Mouse (Mus musculus) stomach, embryonic 15.5 days (tissue): ENCODE measurements around the gene Maml1. TPM values are rescaled to one million over a fixed set of nuclear protein-coding genes. Genes with fewer than 3 reads are reported as not detected.
A peak's percentile ranks its signal among the peaks of the same experiment; 100 is the strongest.

ENCODE experiments used
- ATAC-seq: fragments of 200-750 bp; cut with Nextera tagmentation; 2 replicates; pipeline ENCODE4 v1.8.0; 2017; ENCODE audit warnings: low read depth, moderate number of reproducible peaks, moderate TSS enrichment; ENCODE audit not compliant: insufficient read depth, low FRiP score
- H3K27ac ChIP-seq: fragments of 300-500 bp; sonication (generic); 2 replicates; pipeline ENCODE4 v1.5.1; 2015; ENCODE audit warnings: mild to moderate bottlenecking, inconsistent platforms
- H3K27me3 ChIP-seq: fragments of 300-500 bp; sonication (generic); replicated peaks from 2 replicates; pipeline ENCODE4 v1.6.1; 2015; ENCODE audit warnings: inconsistent platforms
- H3K36me3 ChIP-seq: fragments of 300-500 bp; sonication (generic); 2 replicates; pipeline ENCODE4 v1.6.1; 2015; ENCODE audit warnings: inconsistent platforms
- H3K4me1 ChIP-seq: fragments of 300-500 bp; sonication (generic); 2 replicates; pipeline ENCODE4 v1.6.1; 2015; ENCODE audit warnings: inconsistent platforms
- H3K4me2 ChIP-seq: fragments of 300-500 bp; sonication (generic); 2 replicates; pipeline ENCODE4 v1.6.1; 2015; ENCODE audit warnings: mild to moderate bottlenecking, inconsistent platforms
- H3K4me3 ChIP-seq: fragments of 300-500 bp; sonication (generic); replicated peaks from 2 replicates; pipeline ENCODE4 v1.5.1; 2015; ENCODE audit warnings: inconsistent platforms
- H3K9ac ChIP-seq: fragments of 300-500 bp; sonication (generic); 2 replicates; pipeline ENCODE4 v1.6.1; 2015; ENCODE audit warnings: inconsistent platforms
- H3K9me3 ChIP-seq: fragments of 300-500 bp; sonication (generic); 2 replicates; pipeline ENCODE4 v1.6.1; 2016; ENCODE audit warnings: inconsistent platforms
- WGBS: fragments of 180-500 bp; shearing (Covaris S2); methylation state at CpG from one replicate; pipeline ENCODE4 v1.1.7; 2015; 5-methylcytosine and 5-hydroxymethylcytosine counted together
- polyA plus RNA-seq: library from polyadenylated mRNA; unstranded; fragments of >200 nt; fragmentation: Nextera tagmentation; extraction: Ambion mirVana; gene quantifications from 2 replicates; pipeline ENCODE4 v1.2.1, GENCODE M21; 2015

Gene Maml1
- polyA plus RNA-seq, 1 experiment from 2014 or later, result 5.0 TPM

DNA sequence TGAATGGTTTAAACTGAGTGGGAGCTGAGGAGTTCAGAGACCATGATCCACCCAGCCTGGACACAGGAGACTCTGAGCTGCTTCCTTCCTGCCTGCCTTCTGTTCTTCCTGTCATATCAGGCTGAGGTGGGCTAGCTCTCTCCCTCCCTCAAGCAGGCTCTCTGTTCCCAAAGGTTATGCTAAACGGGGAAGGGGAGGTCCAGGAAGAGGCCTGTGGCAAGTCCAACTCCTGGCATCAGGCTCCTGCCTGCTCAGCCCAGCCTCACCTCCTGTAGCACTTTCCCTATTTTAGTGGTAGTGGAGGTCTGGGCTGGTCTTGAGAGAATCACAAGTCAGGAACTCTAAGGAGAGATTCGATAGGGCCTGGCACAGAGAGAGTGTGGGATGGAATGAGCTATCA, 65.7 kb downstream of the Maml1 start:
- peak overlapping the region; percentile 94 for H3K4me2 ChIP-seq
- no peaks in the 10 kb centered on the region for H3K27me3 ChIP-seq
- no peak for ATAC-seq
- no peaks in the 10 kb centered on the region for H3K36me3 ChIP-seq
- peak overlapping the region; percentile 86 for H3K4me3 ChIP-seq
- 49% methylated on average over 2 of the region's 2 CpGs for WGBS
- peak overlapping the region; percentile 88; the same call in 1 of the 2 replicates for H3K9ac ChIP-seq
- no peaks in the 10 kb centered on the region for H3K9me3 ChIP-seq
- peaks cover 45% of the 10 kb centered on the region for H3K4me1 ChIP-seq
- H3K27ac ChIP-seq, result peak overlapping the region; percentile 86

DNA sequence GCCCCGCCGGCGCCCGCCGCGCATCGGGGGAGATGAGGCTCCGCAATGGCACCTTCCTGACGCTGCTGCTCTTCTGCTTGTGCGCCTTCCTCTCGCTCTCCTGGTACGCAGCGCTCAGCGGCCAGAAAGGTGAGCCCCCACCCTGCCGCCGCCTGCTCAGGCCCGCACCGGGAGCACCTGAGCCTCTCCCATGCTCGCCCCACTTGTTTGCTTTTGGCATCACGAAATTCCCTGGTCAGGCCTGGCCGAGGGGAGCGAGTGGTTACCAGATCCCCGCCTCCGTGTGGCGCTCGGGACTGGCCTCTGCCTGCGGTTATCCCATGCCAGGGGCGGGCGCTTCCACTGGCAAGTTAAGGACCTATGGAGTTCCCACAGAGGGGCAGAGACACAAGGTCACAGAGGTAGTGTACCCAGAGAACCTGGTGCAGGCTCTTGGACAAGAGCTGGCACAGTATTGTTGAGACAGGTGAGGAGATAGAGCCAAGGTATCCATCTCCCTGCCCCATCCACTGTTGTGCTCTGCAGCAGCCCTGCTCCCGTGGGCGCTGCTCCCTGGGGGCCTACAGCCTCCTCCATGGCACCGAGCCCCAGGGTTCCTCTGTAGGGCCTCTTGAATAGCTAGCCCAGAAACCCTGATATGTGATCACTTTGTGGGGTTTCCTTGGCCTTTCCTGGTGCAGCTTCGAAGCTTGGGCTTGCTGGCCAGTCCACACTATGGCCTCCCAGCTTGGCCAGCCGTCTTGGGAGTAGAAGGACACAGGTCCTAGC, 66.3 kb downstream of the Maml1 start:
- WGBS, result 2% methylated on average over 34 of the region's 34 CpGs
- Histone ChIP-seq H3K4me1 (peaks cover 42% of the 10 kb centered on the region), H3K4me3 (peak overlapping the region; percentile 86), H3K27ac (peak overlapping the region; percentile 86), H3K4me2 (peak overlapping the region; percentile 94), H3K27me3 (no peaks in the 10 kb centered on the region), H3K36me3 (no peaks in the 10 kb centered on the region), H3K9me3 (no peaks in the 10 kb centered on the region), H3K9ac (peak overlapping the region; percentile 88)
- peak; percentile 41; the same call in 1 of the 2 replicates for ATAC-seq

DNA sequence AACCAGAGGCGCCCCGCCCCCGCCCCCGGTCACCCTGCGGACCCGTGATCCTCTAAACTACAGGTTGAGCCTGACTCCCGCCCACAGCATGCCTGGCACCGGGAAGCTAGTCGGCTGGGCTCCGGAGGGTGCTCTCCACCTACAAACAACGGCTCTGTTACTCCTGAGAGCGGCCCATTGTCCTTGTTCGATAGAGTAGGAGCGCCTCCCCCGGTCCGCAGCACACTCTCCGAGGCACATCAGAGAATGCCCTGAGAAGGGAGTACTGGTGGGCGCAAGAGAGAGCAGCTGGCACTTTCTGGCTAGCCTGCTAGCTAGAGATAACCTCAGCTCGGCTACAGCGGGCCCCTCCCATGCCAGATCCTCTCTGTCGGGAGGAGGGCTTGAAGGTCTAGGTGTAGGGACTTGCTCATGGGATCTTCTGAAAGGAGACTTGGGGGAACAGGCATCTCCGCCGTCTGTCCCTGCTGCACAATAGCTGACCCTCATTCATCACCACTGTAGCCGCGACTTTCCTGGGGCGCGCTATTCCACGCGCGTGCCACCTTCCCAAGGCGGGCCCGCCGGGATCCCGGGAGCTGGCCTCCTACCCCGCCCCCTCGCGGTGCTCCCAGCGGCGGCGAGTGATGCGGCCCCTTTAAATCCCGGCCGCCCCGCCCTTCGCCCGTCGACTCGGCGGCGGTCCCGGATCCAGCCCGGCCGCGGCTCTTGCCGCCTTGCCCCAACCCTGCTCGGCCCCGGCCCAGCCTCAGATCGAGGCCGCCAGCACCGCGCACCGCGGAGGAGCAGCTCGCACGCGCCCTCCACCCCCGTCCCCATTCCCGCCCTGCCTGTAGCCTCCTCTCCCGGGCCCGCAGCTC, 67.2 kb downstream of the Maml1 start:
- Histone ChIP-seq H3K9me3 (no peaks in the 10 kb centered on the region), H3K36me3 (no peaks in the 10 kb centered on the region), H3K27ac (peak overlapping the region; percentile 86), H3K9ac (peak overlapping the region; percentile 88), H3K27me3 (no peaks in the 10 kb centered on the region), H3K4me3 (peak overlapping the region; percentile 86), H3K4me1 (peaks cover 34% of the 10 kb centered on the region), H3K4me2 (peak overlapping the region; percentile 94)
- ATAC-seq, result peak; percentile 86
- WGBS, result under 1% methylated on average over 69 of the region's 70 CpGs

DNA sequence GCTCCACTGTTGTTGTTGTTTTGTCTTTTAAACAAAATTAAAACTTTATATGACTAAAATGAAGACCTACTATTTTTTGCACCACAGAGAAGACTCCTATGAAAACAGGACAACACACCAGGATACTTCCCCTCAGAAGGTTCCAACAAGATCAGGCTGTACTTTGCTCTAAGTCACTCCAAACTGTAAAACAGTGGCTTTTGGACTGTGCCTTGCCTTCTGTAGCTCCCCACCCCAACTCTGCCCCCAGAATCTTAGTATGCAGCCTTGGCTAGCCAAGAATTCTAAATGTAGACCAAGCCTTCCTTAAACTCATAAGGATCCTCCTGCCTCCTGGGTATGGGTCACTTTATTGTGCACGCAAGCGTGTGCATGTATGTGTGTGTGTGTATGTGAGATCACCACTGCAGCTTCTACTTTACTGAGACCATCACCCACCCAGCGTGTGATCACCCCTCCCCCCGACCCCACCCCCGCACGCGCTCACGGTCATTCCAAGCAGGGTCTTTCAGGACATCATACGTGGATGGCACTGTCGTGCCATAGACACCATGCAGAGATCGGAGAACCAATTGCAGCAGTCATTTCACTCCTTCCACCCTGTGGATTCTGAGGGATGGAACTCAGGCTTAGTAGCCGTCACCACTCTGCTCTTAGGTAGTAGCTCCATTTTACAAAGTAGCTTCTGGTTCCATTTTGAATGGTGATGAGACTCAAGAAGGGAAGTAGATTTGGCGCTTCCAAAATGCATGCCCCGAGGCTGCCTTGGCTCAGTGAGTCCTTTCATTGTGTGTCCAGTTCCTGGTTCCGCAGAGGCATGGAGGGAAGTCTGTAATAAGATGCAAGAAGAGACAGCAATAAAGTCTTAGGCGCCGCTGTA, 68.1 kb downstream of the Maml1 start:
- WGBS, result 7% methylated on average over 17 of the region's 17 CpGs

DNA sequence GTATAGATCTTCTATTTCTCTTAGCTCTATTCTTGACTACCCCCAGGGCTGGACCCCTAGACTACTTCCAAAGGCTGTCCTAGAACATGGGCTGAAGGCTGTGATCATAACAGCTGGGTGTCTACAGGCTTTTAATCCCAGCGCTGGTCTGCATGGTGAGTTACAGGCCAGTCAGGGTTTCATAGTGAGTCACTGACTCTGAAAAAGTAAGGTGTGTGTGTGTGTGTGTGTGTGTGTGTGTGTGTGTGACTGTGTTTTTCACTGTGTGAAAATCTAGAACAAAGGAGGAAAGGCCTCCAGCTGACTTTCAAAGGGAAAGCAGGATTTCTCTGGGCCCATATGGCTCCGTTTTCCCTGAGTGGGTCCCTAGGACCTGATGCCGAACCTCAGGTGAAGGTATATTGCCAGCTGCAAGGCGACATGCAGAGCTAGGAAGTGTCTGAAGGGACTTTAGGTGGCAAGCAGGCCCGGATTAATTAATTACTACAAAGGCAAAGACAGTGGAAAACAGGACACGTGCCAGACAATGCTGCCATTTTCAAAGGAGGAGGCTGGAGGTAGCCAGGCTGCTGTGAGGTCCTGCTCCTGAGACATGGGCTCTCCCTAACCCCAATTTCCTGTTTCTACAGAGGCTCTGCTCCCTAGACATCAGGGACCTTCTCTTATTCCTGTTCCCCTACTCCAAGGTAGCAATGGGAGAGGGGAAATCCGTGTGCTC, 69.4 kb downstream of the Maml1 start:
- no peak overlapping the region for H3K4me2 ChIP-seq
- H3K4me3 ChIP-seq, result no peak overlapping the region
- H3K27ac ChIP-seq, result no peak overlapping the region
- H3K9ac ChIP-seq, result no peak overlapping the region
- ATAC-seq, result no peak
- peaks cover 20% of the 10 kb centered on the region for H3K4me1 ChIP-seq
- no peaks in the 10 kb centered on the region for H3K27me3 ChIP-seq
- 63% methylated on average over 7 of the region's 7 CpGs for WGBS
- H3K9me3 ChIP-seq, result no peaks in the 10 kb centered on the region
- no peaks in the 10 kb centered on the region for H3K36me3 ChIP-seq

More for the DNA sequence above, 68.1 kb downstream of the Maml1 start:
- Histone ChIP-seq H3K27ac (peak overlapping the region; percentile 86), H3K36me3 (no peaks in the 10 kb centered on the region), H3K9me3 (no peaks in the 10 kb centered on the region), H3K9ac (peak overlapping the region; percentile 88), H3K4me2 (peak overlapping the region; percentile 94), H3K4me3 (peak overlapping the region; percentile 86), H3K4me1 (peaks cover 27% of the 10 kb centered on the region), H3K27me3 (no peaks in the 10 kb centered on the region)
- no peak for ATAC-seq

DNA sequence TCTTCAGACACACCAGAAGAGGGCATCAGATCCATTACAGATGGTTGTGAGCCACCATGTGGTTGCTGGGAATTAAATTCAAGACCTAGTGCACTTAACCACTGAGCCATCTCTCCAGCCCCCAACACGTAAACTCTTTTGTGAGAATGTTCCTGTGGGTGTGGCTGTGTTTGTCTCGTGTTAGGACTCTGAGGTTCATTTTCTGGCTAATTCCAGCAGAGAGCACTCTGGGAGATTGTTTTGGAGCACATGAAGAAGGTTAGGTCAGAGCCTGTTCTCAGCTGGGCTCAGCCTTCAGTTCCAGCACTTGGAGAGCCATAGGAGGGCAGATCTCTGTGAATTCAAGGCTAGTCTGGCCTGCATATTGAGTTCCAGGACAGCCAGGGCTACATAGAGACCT, 72.3 kb downstream of the Maml1 start:
- 36% methylated on average over 2 of the region's 2 CpGs for WGBS
- H3K27ac ChIP-seq, result no peak overlapping the region
- H3K9me3 ChIP-seq, result no peaks in the 10 kb centered on the region
- ATAC-seq, result no peak
- no peak overlapping the region for H3K9ac ChIP-seq
- H3K4me2 ChIP-seq, result no peak overlapping the region
- H3K4me3 ChIP-seq, result no peak overlapping the region
- no peaks in the 10 kb centered on the region for H3K27me3 ChIP-seq
- no peaks in the 10 kb centered on the region for H3K36me3 ChIP-seq
- peaks cover 14% of the 10 kb centered on the region for H3K4me1 ChIP-seq

DNA sequence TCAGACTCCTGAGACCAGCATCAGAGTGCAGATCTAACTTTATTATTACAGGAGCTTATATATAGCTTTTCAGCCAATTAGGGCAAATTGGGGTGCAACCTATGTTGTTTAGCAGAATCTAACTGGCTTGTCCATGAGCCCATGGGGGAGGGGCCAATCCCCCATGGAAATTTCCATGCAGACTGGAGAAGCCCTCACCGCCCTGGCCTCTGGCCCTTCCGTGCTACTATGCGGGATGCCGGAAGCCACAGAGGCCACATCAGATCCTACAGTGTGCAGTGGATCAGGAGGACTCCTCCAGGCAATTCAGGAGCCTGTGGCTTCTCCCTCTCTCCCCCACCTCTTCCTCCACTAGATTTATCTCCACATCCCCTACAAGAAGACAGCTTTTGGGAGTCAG, 74.3 kb downstream of the Maml1 start:
- 60% methylated on average over 4 of the region's 4 CpGs for WGBS
- ATAC-seq, result no peak
- H3K4me2 ChIP-seq, result no peak overlapping the region
- no peak overlapping the region for H3K4me3 ChIP-seq
- H3K9ac ChIP-seq, result no peak overlapping the region
- no peak overlapping the region for H3K27ac ChIP-seq
- no peaks in the 10 kb centered on the region for H3K27me3 ChIP-seq
- peaks cover 10% of the 10 kb centered on the region for H3K4me1 ChIP-seq
- H3K36me3 ChIP-seq, result no peaks in the 10 kb centered on the region
- no peaks in the 10 kb centered on the region for H3K9me3 ChIP-seq

DNA sequence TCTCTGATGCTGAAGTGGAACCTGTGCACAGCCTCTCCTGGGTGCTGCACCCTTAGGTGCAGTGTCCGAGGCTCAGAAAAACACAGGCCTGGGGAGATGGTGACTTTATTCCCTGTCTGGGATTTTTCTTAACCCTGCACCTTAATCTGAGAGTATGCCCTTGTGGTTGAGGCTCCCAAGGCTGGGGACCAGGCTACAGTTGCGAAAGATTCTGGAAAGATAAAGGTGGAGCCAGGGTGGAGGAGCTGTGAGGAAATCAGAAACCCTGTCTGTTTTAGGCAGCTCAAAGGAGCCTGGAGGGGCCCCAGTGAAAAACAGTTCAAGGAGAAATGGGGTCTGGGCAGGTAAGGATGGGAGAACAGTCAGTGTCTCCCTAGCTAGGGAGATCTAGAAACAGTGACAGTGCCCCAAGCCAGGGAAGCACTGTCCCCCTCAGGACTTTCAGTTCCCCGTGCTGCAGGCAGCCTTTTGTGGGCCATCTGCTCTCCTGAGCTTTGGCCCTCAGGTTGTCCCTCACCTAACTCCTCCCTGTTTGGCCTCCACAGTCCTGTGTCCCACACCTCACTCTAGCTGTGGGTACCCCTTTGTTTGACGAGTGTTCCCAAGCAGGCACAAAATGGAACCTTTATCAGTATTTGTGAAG, 75.3 kb downstream of the Maml1 start:
- Histone ChIP-seq H3K36me3 (no peaks in the 10 kb centered on the region), H3K9ac (no peak overlapping the region), H3K4me3 (no peak overlapping the region), H3K27me3 (no peaks in the 10 kb centered on the region), H3K4me2 (no peak overlapping the region), H3K4me1 (peaks cover 14% of the 10 kb centered on the region), H3K9me3 (no peaks in the 10 kb centered on the region), H3K27ac (no peak overlapping the region)
- ATAC-seq, result no peak
- 78% methylated on average over 4 of the region's 4 CpGs for WGBS

DNA sequence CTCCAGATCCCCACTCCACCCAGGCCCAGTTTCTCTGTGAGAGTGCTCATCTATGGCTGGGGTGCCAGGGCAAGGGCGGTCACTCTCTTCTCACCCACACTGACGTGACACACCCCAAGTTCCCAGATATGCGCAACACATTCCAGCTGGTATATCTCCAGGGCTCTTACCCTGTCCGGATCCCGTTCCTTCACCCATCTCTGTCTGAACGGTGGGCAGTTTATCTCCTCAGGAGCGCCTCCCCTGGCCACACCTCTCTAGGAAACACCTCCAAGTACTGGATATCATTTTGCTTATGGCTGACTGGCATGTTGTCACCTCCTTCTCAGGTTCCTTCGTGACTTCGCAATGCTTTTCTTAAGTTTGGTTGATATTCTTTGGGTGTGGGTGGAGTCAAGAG, 76.5 kb downstream of the Maml1 start:
- Histone ChIP-seq H3K4me2 (0 out of 2 replicates have a peak overlapping the region, but pooled peaks have one; percentile 1), H3K27ac (no peak overlapping the region), H3K36me3 (no peaks in the 10 kb centered on the region), H3K4me3 (no peak overlapping the region), H3K27me3 (no peaks in the 10 kb centered on the region), H3K4me1 (peaks cover 19% of the 10 kb centered on the region), H3K9me3 (no peaks in the 10 kb centered on the region), H3K9ac (no peak overlapping the region)
- 21% methylated on average over 9 of the region's 9 CpGs for WGBS
- no peak for ATAC-seq

DNA sequence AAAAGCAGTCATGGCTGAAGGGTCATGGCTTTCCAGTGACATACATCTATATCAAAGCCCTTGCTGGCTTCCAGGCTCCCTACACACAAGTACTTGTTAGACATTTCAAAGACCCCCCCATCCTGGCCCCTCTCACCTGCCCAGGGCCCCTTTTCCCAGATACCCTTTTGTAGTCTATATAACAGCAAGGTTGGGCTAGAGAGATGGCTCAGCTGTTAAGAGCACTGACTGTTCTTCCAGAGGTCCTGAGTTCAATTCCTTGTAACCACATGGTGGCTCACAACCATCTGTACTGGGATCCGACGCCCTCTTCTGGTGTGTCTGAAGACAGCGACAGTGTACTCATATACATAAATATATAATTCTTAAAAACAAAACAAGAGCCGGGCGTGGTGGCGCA, 77.5 kb downstream of the Maml1 start:
- H3K36me3 ChIP-seq, result no peaks in the 10 kb centered on the region
- H3K4me2 ChIP-seq, result no peak overlapping the region
- no peak overlapping the region for H3K4me3 ChIP-seq
- H3K27ac ChIP-seq, result no peak overlapping the region
- H3K9ac ChIP-seq, result no peak overlapping the region
- ATAC-seq, result no peak
- no peaks in the 10 kb centered on the region for H3K27me3 ChIP-seq
- H3K4me1 ChIP-seq, result peaks cover 19% of the 10 kb centered on the region
- no peaks in the 10 kb centered on the region for H3K9me3 ChIP-seq
- WGBS, result 93% methylated on average over 6 of the region's 6 CpGs
